Mouse (Mus musculus) neural tube, embryonic 14.5 days (tissue): Measurements from ENCODE around the gene Clvs2. TPM values are rescaled to one million over a fixed set of nuclear protein-coding genes. Genes with fewer than 3 reads are reported as not detected.
A peak's percentile ranks its signal among the peaks of the same experiment; 100 is the strongest.

Source experiments
- ATAC-seq: fragments of 200-750 bp; cut with Nextera tagmentation; 2 replicates; pipeline ENCODE4 v1.8.0; 2017; ENCODE audit warnings: low read depth, mild to moderate bottlenecking, moderate TSS enrichment, moderate library complexity
- H3K27ac ChIP-seq: fragments of 300-500 bp; sonication (generic); 2 replicates; pipeline ENCODE4 v1.5.1; 2014; ENCODE audit warnings: low read depth, mild to moderate bottlenecking, control low read depth, low read length, moderate library complexity, mixed read lengths
- H3K27me3 ChIP-seq: fragments of 300-500 bp; sonication (generic); 2 replicates; pipeline ENCODE4 v1.6.1; 2014; ENCODE audit warnings: low read length; ENCODE audit not compliant: control insufficient read depth, insufficient read depth
- H3K36me3 ChIP-seq: fragments of 300-500 bp; sonication (generic); 2 replicates; pipeline ENCODE4 v1.6.1; 2014; ENCODE audit warnings: low read length, mixed read lengths; ENCODE audit not compliant: control insufficient read depth, insufficient read depth
- H3K4me1 ChIP-seq: fragments of 300-500 bp; sonication (generic); 2 replicates; pipeline ENCODE4 v1.6.1; 2014; ENCODE audit warnings: low read length; ENCODE audit not compliant: control insufficient read depth, insufficient read depth
- H3K4me2 ChIP-seq: fragments of 300-500 bp; sonication (generic); 2 replicates; pipeline ENCODE4 v1.6.1; 2014; ENCODE audit warnings: mild to moderate bottlenecking, low read depth, low read length, control low read depth
- H3K4me3 ChIP-seq: fragments of 300-500 bp; sonication (generic); 2 replicates; pipeline ENCODE4 v1.5.1; 2014; ENCODE audit warnings: low read depth, low read length, control low read depth, mixed read lengths
- H3K9ac ChIP-seq: fragments of 300-500 bp; sonication (generic); replicated peaks from 2 replicates; pipeline ENCODE4 v1.6.1; 2014; ENCODE audit warnings: low read depth, mild to moderate bottlenecking, control low read depth, low read length, mixed read lengths
- H3K9me3 ChIP-seq: fragments of 300-500 bp; sonication (generic); 2 replicates; pipeline ENCODE4 v1.6.1; 2016; ENCODE audit warnings: low read length; ENCODE audit not compliant: control insufficient read depth
- WGBS: fragments of 180-500 bp; shearing (Covaris S2); extraction: QIAGEN DNeasy Blood & Tissue Kit; methylation state at CpG from one replicate; pipeline ENCODE4 v1.1.7; 2014; 5-methylcytosine and 5-hydroxymethylcytosine counted together
- polyA plus RNA-seq: library from polyadenylated mRNA; unstranded; fragments of >200 nt; fragmentation: Nextera tagmentation; extraction: Ambion mirVana; gene quantifications from 2 replicates; pipeline ENCODE4 v1.2.1, GENCODE M21; 2014

Clvs2 gene
- polyA plus RNA-seq, result 19.4 and 26.7 TPM in 2 replicates

DNA sequence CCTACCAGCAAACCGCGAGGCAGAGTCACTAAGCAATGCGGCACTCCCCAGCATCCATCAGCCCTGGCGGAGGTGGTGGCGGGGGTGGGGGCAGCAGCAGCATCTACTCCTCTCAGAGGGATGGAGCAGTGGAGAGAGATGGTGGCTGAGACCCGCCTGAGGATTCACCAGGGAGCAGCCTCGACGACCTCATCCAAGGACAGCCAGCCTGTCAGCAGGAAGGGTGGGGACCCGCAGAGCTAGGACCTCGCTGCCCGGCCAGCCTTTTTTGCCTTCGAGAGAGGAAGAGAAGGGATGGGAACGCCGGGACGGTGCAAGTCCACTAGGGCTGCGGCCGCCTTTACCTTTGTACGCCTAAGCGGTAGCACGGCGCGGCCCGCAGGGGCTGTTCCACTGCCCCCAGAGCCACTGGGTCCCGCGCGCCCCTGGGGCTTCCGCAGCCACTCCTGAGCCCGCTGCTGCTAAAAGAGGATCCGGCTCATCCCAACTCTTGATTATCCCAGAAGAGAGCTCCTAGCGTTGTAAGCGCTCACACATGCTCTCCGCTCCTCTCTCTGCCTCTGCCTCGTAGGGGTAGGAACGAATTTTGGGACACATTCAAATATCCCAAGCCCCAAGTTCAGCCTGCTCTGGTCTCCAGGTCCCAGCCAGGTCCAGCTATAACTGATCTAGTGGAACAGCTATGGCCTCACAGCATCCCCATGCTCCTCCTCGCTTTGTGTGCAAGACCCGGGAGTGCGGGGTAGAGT lies at the start of gene Clvs2:
Gene Clvs2 (minus strand): TSS at position 639 of the 749 bp plus-strand sequence.
- Histone ChIP-seq H3K9ac (peak within 1 kb of the TSS; percentile 89), H3K27ac (peak within 1 kb of the TSS; percentile 88), H3K4me2 (peak within 1 kb of the TSS; percentile 79), H3K9me3 (no peaks in the 10 kb centered on the region), H3K36me3 (no peaks in the 10 kb centered on the region), H3K27me3 (no peaks in the 10 kb centered on the region), H3K4me1 (peaks cover 11% of the 10 kb centered on the region), H3K4me3 (peak within 1 kb of the TSS; percentile 60)
- ATAC-seq, result peak; percentile 96
- 2% methylated on average over 37 of the region's 37 CpGs for WGBS

DNA sequence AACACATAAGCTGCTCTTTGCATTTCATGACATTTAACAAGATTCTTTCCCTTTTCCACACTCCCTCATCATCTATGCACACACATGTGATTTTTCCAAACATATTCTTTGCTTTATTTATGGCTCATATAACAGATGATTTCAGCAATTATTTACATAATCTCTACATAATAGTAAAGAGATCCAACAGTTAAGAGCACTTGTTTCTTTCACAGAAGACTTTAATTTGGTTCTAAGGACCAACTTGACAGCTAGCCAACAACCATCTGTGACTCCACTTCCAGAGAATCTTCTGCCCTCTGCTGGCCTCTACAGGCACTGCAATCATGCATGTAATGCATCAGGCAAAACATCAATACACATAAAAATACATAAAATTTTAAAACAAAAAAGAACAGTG lies 28.6 kb upstream of the Clvs2 start:
- ATAC-seq, result no peak
- Histone ChIP-seq H3K9me3 (no peaks in the 10 kb centered on the region), H3K27me3 (no peaks in the 10 kb centered on the region), H3K4me2 (no peak overlapping the region), H3K36me3 (no peaks in the 10 kb centered on the region), H3K9ac (no peak overlapping the region), H3K4me1 (no peaks in the 10 kb centered on the region), H3K4me3 (no peak overlapping the region), H3K27ac (no peak overlapping the region)

DNA sequence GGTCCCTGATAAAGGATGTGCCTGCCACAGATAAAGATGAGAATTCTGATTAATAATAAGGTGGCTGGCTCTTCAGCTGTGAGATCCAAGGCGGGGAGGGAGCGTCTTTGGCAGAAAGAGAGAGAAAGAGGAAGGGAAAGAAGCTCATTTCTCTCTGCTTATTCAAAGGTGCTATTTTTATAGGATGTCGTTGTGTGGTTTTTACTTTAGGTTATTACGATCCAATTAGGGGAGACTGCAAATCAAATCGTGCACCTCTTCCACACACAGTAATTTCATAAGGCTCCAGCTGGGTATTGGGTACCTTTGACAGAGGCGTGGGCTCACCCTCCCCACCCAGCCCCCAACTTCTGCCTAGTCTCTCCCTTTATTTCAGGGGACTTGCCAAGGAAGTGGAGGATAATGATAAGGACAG lies 985 bp downstream of the Clvs2 start:
- H3K36me3 ChIP-seq, result no peaks in the 10 kb centered on the region
- peak overlapping the region; percentile 79 for H3K4me2 ChIP-seq
- H3K4me1 ChIP-seq, result peaks cover 11% of the 10 kb centered on the region
- 9% methylated on average over 6 of the region's 6 CpGs for WGBS
- H3K9me3 ChIP-seq, result no peaks in the 10 kb centered on the region
- H3K27ac ChIP-seq, result peak overlapping the region; percentile 88
- peak; percentile 75 for ATAC-seq
- peak overlapping the region; percentile 89 for H3K9ac ChIP-seq
- no peaks in the 10 kb centered on the region for H3K27me3 ChIP-seq
- peak overlapping the region; percentile 60 for H3K4me3 ChIP-seq

GRCm38 (mm10) chr10:33622700-33623099 lies 1.9 kb downstream of the Clvs2 start:
- Histone ChIP-seq H3K9me3 (no peaks in the 10 kb centered on the region), H3K9ac (no peak overlapping the region), H3K27me3 (no peaks in the 10 kb centered on the region), H3K4me2 (peak overlapping the region; percentile 33), H3K4me1 (peaks cover 11% of the 10 kb centered on the region), H3K27ac (no peak overlapping the region), H3K4me3 (peak overlapping the region; percentile 7), H3K36me3 (no peaks in the 10 kb centered on the region)
- WGBS, result 84% methylated on average over 8 of the region's 8 CpGs
- ATAC-seq, result no peak

DNA sequence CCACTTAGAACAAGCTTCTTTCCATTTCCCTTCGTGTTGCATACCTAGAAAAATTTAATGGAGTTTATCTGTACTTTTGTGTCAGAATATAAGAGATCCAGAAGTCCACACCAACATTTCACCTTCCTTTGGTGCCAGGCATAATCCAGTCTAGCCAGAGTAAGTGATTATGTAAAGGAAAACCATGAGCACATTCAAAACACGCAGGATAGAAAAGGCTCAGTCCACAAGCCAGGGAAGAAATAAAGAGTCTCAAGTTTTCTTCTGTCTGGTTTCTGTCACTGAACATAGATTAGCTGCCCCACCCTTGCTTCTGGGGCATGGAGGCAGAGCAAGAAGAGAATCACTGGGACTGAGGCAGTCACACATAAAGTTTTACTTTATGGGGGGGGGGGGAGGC lies 8.4 kb downstream of the Clvs2 start:
- no peaks in the 10 kb centered on the region for H3K4me1 ChIP-seq
- H3K27ac ChIP-seq, result no peak overlapping the region
- H3K4me2 ChIP-seq, result no peak overlapping the region
- H3K4me3 ChIP-seq, result no peak overlapping the region
- no peaks in the 10 kb centered on the region for H3K9me3 ChIP-seq
- WGBS, result 84% methylated on average over 2 of the region's 2 CpGs
- H3K27me3 ChIP-seq, result no peaks in the 10 kb centered on the region
- ATAC-seq, result no peak
- no peak overlapping the region for H3K9ac ChIP-seq
- H3K36me3 ChIP-seq, result no peaks in the 10 kb centered on the region

GRCm38 (mm10) chr10:33613197-33613596 lies 11.4 kb downstream of the Clvs2 start:
- H3K27me3 ChIP-seq, result no peaks in the 10 kb centered on the region
- H3K27ac ChIP-seq, result no peak overlapping the region
- H3K4me2 ChIP-seq, result no peak overlapping the region
- 68% methylated on average over 1 of the region's 1 CpGs for WGBS
- no peaks in the 10 kb centered on the region for H3K9me3 ChIP-seq
- no peak overlapping the region for H3K4me3 ChIP-seq
- H3K9ac ChIP-seq, result no peak overlapping the region
- no peak for ATAC-seq
- H3K4me1 ChIP-seq, result no peaks in the 10 kb centered on the region
- H3K36me3 ChIP-seq, result no peaks in the 10 kb centered on the region

GRCm38 (mm10) chr10:33592732-33593131 lies 31.8 kb downstream of the Clvs2 start:
- no peak for ATAC-seq
- Histone ChIP-seq H3K4me3 (no peak overlapping the region), H3K36me3 (no peaks in the 10 kb centered on the region), H3K9ac (no peak overlapping the region), H3K4me1 (no peaks in the 10 kb centered on the region), H3K4me2 (no peak overlapping the region), H3K9me3 (no peaks in the 10 kb centered on the region), H3K27ac (no peak overlapping the region), H3K27me3 (no peaks in the 10 kb centered on the region)
- 94% methylated on average over 16 of the region's 16 CpGs for WGBS

DNA sequence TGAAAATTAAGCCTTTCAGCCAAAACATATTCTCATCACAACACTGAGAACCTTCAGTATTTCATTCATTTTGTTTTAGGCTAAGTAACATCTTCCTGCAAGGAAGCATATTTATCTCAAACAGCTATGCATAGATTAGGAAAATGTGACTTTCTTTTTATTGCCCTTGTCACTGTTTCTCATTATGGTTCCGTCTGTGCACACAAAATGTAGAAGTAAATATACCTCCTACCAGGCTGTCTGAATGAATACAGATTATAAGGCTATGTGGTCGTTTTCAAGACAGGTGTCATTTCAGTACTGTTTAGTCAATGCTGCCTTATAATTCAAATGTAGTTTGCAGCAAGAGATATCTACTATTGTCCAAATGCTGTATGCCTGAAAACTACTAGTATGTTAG lies 35.8 kb downstream of the Clvs2 start:
- Histone ChIP-seq H3K27me3 (no peaks in the 10 kb centered on the region), H3K27ac (no peak overlapping the region), H3K9me3 (no peaks in the 10 kb centered on the region), H3K9ac (no peak overlapping the region), H3K4me2 (no peak overlapping the region), H3K4me3 (no peak overlapping the region), H3K36me3 (no peaks in the 10 kb centered on the region), H3K4me1 (no peaks in the 10 kb centered on the region)
- WGBS, result 72% methylated on average over 2 of the region's 2 CpGs
- ATAC-seq, result no peak

- H3K27me3 ChIP-seq, result no peaks in the 10 kb centered on the region
- no peak overlapping the region for H3K27ac ChIP-seq
- H3K36me3 ChIP-seq, result no peaks in the 10 kb centered on the region
- no peak overlapping the region for H3K4me2 ChIP-seq
- no peaks in the 10 kb centered on the region for H3K4me1 ChIP-seq
- no peaks in the 10 kb centered on the region for H3K9me3 ChIP-seq
- ATAC-seq, result no peak
- 26% methylated on average over 2 of the region's 2 CpGs for WGBS
- no peak overlapping the region for H3K4me3 ChIP-seq
- H3K9ac ChIP-seq, result no peak overlapping the region
These were observed 37.5 kb downstream of the Clvs2 start for GRCm38 (mm10) chr10:33587118-33587517.
